Mouse (Mus musculus): ENCODE measurements around the gene Dennd1a. TPM values are rescaled to one million over a fixed set of nuclear protein-coding genes. Genes with fewer than 3 reads are reported as not detected.
A peak's percentile ranks its signal among the peaks of the same experiment; 100 is the strongest.

Gene Dennd1a
- total RNA-seq, 2 experiments from 2014 or later: 84.5 to 87.4 TPM

DNA sequence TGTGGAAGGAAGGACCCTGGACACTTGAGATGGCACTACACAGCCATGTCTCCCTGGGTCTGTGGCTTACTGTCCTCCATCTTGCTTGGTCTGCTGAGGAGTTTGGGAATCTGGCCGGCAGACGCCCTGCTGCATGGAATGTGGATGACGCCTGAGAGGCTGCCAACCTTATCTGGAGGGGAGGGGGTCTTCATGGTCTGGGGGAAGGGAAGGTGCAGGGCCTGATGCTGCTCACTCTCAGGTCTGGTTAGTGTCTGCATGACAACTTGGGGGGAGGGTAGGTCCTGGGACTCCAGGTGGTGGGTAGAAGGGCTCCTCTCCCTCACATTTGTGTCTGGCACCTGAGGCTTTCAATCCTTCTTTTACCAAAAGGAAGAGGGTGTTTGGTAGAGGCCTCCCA, 505.8 kb downstream of the Dennd1a start:
- no peak for TF ChIP-seq CTCF (IDR thresholded peaks at IDR 0.05)
- intact Hi-C loops (cut with DNase I): no loop called here
- H3K27ac ChIP-seq: no peak overlapping the region
- H3K4me3 ChIP-seq: no peak overlapping the region
- DNase-seq (ENCODE audit: extremely low spot score in 1 of 2, low spot score in 2 of 2): no peak

DNA sequence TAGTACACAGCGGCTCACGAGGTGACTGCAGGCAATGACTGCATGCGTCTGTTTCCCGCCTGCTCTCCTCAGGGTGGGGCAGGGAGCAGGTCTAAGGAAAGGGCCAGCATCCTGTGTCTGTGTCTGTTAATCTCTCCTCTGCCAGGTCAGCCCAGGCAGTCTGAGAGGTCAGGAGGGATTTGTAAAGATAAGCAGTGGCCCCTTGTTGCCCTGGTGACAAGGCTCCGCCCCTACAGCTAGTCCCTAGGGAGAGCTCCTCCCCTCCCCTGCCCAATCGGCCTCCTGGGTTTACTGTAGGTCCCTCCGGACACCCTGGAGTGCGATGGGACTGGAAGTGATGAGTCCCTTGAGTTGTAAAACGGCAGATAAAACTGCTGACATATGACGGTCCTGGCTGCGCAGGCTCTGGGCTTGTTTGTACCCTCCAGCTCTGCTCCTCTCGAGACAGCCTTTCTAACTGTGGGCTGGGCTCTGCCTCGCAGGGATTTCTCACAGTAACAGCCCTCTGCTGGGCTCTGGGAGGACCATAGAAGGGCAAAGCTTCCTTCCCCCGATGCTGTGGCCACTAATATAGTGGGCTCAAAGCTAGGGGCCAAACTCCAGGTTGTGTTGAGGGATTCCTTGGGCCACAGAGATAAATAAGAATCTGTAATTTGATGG, 506.8 kb downstream of the Dennd1a start:
- no peak for TF ChIP-seq CTCF (IDR thresholded peaks at IDR 0.05)
- Histone ChIP-seq H3K4me3 (no peak overlapping the region; the same call in 1 of the 2 replicates), H3K27ac (no peak overlapping the region)
- intact Hi-C loops (cut with DNase I): no loop called here
- no peak for DNase-seq (ENCODE audit: extremely low spot score in 1 of 2, low spot score in 2 of 2)

DNA sequence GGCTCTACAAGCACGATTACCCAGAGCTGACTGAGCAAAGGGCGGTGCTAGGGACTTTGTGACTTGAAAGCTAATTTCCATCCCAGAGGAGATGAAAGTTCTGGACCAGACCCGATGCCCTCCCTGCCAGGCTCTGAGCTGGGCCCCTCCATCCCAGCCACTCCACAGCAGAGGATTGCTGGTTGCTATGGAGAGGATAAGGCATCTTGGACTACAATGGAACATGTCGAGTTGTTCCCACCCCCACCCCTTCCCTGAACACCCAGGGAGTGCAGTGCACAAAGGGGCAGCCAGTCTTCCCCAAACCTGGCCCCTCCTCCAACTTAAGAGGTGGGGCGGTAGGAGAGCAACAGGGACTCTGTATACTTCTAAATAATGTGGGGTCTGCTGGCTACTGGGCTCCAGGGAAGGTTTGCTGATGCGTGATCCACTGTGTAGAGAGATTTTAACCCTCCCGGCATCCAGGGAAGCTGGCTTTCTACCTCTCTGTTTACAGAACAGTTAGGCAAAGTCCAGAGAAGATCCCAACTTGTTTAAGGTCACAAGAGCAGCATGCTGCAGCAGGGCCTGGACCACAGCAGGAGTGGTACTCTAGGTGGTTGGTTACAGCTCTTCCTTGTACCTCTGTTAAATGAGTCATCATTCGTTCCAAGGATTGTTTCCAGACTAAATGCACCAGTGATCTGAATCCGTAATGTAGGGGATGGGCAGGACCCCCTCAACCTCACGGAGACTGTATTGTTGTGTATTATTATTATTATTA, 509.1 kb downstream of the Dennd1a start:
- Histone ChIP-seq H3K4me3 (no peak overlapping the region), H3K27ac (no peak overlapping the region)
- no peak for TF ChIP-seq CTCF (IDR thresholded peaks at IDR 0.05)
- no peak for DNase-seq (ENCODE audit: extremely low spot score in 1 of 2, low spot score in 2 of 2)
- intact Hi-C loops (cut with DNase I): no loop called here

DNA sequence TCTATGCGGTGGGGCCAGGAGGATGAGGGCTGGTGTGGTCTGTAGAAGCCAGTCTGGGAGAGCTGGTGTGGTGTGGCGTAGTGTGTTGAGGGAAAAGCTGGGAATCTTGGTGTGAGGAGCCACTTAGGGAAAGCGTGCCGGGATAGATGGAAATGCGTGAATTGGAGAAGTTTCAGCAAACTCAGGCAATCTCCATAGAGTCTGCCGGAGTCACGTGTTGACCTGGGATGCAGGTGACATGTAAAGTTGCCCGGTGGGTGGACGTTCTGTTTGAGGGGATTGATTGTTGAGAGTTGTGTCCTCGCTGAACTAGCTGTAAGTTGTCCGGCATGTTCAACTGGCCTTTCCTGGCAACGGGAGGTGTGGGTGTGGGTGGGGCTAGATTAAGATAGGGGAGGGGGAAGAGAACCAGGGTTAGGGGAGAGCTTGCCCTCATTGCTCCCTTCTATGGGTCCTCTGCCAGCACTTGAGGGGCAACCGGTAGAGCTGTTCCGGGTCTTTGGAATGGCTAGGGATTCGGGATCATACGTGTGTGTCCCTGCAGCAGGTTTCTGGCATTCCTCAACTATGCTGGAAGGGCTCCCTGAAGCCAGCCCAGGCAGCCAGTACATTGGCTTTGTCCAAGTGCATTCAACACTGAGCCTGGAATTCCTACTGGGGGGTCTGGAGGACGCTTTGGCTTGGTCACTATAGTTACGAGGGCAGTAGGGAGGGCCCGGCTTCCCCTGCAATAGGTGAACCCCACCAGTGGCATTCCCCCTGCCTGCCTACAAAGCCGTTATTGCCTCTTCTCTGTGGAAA, 510.4 kb downstream of the Dennd1a start:
- no peak overlapping the region for H3K4me3 ChIP-seq
- intact Hi-C loops (cut with DNase I): no loop called here
- no peak for TF ChIP-seq CTCF (IDR thresholded peaks at IDR 0.05)

DNA sequence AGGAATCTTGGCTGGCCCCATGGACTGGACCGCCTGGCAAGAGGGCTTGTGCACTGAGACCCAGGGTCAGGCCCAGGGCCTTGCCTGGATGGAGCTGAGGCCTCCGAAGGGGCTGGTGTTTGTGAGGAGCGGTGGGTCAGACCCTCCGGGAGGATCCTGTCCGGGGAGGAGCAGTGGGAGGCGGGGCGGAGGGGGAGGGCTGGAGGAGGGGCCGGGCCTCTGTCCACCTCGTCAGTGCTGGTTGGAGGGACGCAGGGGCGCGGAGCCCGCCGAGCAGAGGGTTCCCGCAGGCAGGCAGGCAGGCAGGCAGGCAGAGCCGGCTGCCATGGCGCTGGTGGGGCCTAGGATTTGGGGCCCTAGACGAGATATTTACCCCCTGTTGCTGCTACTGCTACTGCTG, 511.2 kb downstream of the Dennd1a start, which contains the start of gene Crb2:
Gene Crb2 (plus strand): TSS at position 234 of the 400 bp plus-strand sequence.
- Histone ChIP-seq H3K27ac (no peak within 1 kb of the TSS), H3K4me3 (no peak within 1 kb of the TSS)
- intact Hi-C loops (cut with DNase I): no loop called here
- DNase-seq (ENCODE audit: extremely low spot score in 1 of 2, low spot score in 2 of 2): no peak
- no peak for TF ChIP-seq CTCF (IDR thresholded peaks at IDR 0.05)

More for the DNA sequence above, 510.4 kb downstream of the Dennd1a start:
- H3K27ac ChIP-seq: no peak overlapping the region
- no peak for DNase-seq (ENCODE audit: extremely low spot score in 1 of 2, low spot score in 2 of 2)

DNA sequence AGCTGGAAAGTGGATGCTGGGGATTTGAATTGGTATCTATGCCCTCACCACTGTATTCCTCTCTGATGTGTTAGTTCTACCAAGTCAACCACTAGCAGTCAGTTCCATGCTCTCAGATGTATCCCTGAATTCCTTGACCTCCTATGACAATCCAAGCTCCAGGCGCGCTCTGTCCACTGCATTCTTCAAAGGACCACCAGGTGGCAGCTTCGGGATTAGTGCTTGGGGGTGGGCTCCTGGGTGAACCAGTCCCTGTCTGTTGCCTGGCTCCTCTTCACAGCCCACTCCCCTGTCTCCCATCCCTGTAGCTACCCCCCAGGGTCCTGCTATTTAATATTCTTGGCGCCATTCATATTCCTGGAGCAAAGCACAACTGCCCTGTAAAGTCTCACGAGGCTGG, 512.6 kb downstream of the Dennd1a start:
- peak; percentile 69 for TF ChIP-seq CTCF (IDR thresholded peaks at IDR 0.05)
- intact Hi-C loops (cut with DNase I): loop anchor here (2.0 to 5.0 kb wide), 3 partner anchors 28 to 197 kb away; no protein-coding TSS in a partner anchor
- H3K4me3 ChIP-seq: no peak overlapping the region
- H3K27ac ChIP-seq: no peak overlapping the region
- DNase-seq (ENCODE audit: extremely low spot score in 1 of 2, low spot score in 2 of 2): peak in 1 of 2 experiments; percentile 63

DNA sequence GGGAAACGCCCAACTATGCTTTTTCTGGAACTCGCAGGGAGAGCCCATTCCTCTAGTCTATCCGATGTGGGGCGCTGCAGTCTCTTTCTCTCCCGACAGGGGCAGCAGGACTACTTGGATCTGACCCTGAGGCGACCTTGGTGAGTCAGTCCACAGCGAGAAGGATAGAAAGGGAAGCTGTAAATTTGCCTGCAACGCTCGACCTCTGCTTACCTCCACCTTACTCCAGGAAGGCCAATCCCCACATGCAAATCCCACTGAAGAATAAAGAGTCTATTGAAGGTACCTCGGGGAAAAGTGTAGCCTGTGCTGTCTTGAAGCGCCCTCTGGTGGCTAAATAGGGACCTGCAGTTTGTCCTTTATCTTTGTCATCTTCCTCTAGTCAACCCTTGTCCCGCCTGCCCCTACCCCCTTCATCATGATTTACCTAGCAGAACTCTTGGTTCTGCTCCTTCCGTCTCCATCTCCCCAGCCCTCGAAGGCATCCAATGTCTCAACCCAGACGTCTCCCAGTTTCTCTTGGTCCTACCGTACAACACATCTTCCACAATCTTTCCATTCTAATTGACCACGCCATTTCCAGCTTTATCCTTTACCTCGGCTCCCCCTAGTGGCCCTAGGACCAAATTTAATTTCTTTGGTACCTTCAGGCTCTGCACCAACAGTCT, 515.4 kb downstream of the Dennd1a start:
- H3K27ac ChIP-seq: peak overlapping the region; percentile 71
- intact Hi-C loops (cut with DNase I): loop anchor here (2.0 to 5.0 kb wide), 3 partner anchors 139 to 255 kb away; partner anchors contain the start of gene Gpr21
- peak; percentile 72 for TF ChIP-seq CTCF (IDR thresholded peaks at IDR 0.05)
- peak overlapping the region; percentile 45 for H3K4me3 ChIP-seq
- DNase-seq (ENCODE audit: extremely low spot score in 1 of 2, low spot score in 2 of 2): peak; percentile 86 to 93

DNA sequence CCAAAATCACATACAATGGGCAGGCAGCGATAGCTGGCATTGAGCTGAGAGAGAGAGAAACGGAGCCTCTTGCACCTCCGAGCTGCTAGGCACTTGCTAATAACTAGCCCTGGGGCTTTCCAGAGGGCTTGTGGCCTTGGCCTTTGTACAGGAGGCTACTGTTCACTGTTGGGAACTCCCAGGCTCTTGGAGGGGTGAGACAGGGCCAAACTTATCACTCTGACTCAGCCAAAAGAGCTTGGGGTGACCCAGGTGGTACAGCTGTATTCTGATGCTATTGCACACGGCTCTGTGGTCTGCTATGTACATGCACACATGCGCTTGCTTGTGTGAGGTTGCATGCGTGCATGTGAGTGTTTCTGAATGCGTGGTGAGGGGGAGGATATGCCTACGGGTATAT, 517.4 kb downstream of the Dennd1a start:
- H3K4me3 ChIP-seq: no peak overlapping the region
- DNase-seq (ENCODE audit: extremely low spot score in 1 of 2, low spot score in 2 of 2): no peak
- intact Hi-C loops (cut with DNase I): loop anchor here (2.0 to 5.0 kb wide), 3 partner anchors 137 to 253 kb away; partner anchors contain the start of gene Gpr21
- TF ChIP-seq CTCF (IDR thresholded peaks at IDR 0.05): no peak
- H3K27ac ChIP-seq: no peak overlapping the region

DNA sequence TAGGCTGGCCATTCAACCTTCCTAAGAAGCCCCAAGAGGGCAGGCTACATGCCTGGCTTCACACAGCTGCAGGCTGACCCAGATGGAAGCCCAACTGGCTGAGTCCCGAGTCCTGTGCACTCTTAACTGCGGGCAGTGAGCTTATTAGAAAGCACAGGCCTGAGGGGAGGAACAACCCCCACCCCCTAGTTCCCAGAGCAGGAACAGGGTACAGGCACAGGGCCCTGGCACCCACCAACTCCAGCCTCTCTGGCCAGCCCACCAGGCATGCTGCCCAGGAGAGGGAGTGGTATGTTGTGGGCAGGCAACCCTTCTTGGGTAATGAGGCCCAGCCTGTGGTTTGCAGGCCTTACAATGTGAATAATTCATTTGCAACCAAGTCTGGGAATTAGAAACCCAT, 518.3 kb downstream of the Dennd1a start:
- DNase-seq (ENCODE audit: extremely low spot score in 1 of 2, low spot score in 2 of 2): peak; percentile 46 to 62
- peak overlapping the region; percentile 92 for H3K27ac ChIP-seq
- no peak for TF ChIP-seq CTCF (IDR thresholded peaks at IDR 0.05)
- intact Hi-C loops (cut with DNase I): no loop called here
- no peak overlapping the region for H3K4me3 ChIP-seq

DNA sequence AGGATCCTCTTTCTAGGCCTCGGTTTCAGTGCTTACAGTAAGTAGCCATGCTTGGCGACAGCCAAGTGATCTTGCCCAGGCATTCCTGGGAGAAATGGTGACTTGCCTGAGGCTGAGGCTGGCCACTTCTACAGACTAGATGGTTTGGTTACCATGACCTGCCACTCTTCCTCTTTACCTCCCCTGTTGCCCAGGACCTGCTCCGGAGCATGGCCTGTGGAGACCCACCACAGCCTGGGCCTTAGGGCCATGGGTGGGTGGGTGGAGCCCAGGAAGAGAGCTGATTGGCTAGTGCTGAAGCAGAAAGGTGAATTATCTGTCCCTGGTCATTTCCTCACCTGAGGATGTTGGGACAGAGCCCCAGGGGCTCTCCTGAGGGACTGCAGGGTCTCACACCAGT, 519.5 kb downstream of the Dennd1a start:
- H3K4me3 ChIP-seq: no peak overlapping the region
- H3K27ac ChIP-seq: peak overlapping the region; percentile 92
- TF ChIP-seq CTCF (IDR thresholded peaks at IDR 0.05): no peak
- DNase-seq (ENCODE audit: extremely low spot score in 1 of 2, low spot score in 2 of 2): no peak
- intact Hi-C loops (cut with DNase I): no loop called here

DNA sequence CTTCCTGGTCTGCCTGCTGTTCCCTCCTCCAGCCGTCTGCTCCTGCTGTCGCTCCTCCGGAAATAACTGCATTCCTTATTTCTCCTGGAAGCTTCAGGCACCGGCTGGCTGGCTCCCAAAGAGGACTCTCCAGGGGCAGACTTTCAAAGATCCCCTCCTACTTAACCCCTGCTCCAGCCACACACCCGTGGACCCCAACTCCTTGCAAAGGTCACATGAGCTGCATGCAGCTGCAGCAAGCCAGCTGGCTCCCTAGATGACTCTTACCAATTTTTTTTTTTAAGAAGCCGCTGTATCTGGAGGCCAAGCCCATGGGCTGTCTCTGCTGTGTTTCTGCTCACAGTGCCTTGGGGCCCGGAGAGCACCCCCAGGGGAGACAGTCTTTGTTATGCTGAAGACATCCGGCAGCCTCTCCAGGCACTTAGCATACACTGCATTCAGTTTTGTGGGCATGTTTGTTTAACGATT, 520.1 kb downstream of the Dennd1a start:
- Histone ChIP-seq H3K27ac (peak overlapping the region; percentile 92), H3K4me3 (no peak overlapping the region)
- peak; percentile 52 to 74 for DNase-seq (ENCODE audit: extremely low spot score in 1 of 2, low spot score in 2 of 2)
- intact Hi-C loops (cut with DNase I): no loop called here
- no peak; the same call in none of the 2 replicates for TF ChIP-seq CTCF (IDR thresholded peaks at IDR 0.05)

Data from left cerebral cortex, adult 2 months (tissue).